ENCODE assay signal across 9 mouse cellular contexts in the genomic region with DNA sequence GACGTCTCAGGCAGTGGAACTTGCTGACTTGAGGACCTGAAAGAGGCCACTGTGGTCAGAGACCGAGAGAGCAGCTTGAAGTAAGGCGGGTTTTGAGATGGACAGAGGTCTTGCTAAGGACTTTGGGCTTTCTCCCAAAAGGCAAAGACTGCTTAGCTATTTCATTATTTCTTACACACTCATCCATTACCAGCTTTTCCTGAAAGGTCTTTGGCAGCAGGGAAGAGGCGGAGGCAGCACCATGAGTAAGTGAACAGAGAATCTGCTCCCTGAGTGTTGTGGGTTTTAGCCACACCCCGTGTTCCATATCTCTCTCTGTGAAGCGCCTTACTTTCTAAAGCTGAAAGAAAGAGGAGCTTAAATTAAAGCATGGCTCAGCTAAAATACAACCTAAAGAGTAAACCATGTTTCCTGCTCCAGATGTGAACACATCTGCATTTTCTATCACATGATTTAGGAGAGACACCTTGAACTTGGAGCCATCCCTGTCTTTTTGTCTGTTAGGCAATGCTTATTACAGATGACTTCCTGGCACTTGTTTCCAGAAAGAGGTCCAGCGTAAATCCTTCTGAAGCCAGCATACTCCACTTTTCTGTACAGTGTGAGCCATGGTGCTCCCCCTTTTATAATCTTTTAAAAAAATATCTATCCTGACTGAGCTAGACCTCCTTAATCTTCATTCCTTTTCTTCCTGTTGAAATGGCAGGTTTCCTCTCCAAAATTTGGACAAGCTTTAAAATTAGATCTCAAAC.
DNase-seq lines count a peak whose midpoint lies in the region; ATAC-seq and TF ChIP-seq lines count a peak whose summit lies in the region.
"Had no signal": no experiment of that assay in that cellular context is flagged by ENCODE, and none has a peak within 500 bp of the region (broad histone marks: within the 10 kb centered on the region; RNA-seq: fewer than 3 reads in every experiment).

No protein-coding gene starts in this region.

- 81% methylated on average over 7 of the region's 7 CpGs for WGBS in forebrain, embryonic 15.5 days
- WGBS in forebrain, embryonic 13.5 days: 85% methylated on average over 7 of the region's 7 CpGs
- 67% methylated on average over 7 of the region's 7 CpGs for WGBS in limb, embryonic 15.5 days
- WGBS in limb, embryonic 10.5 days: 89% methylated on average over 7 of the region's 7 CpGs
- WGBS in heart, embryonic 16.5 days: 48% methylated on average over 7 of the region's 7 CpGs
- 29% methylated on average over 7 of the region's 7 CpGs for WGBS in stomach, postnatal 0 days

- TF ChIP-seq EP300 in stomach, postnatal 0 days (optimal IDR thresholded peaks at IDR 0.05): peak; percentile 23

- H3K4me2 ChIP-seq in forebrain, embryonic 15.5 days (replicated peaks): no peak overlapping the region
- H3K4me2 ChIP-seq in forebrain, embryonic 13.5 days: no peak overlapping the region
- no peak overlapping the region for H3K4me2 ChIP-seq in limb, embryonic 15.5 days
- H3K4me2 ChIP-seq in heart, embryonic 16.5 days (ENCODE audit: low read depth, low read length): peak overlapping the region; percentile 24
- no peak overlapping the region for H3K4me2 ChIP-seq in stomach, postnatal 0 days (replicated peaks; ENCODE audit: low read depth)
- H3K4me2 ChIP-seq: liver, embryonic 11.5 days had no signal

- peaks cover 21% of the 10 kb centered on the region for H3K4me1 ChIP-seq in forebrain, embryonic 15.5 days
- H3K4me1 ChIP-seq in forebrain, embryonic 13.5 days: peaks cover 19% of the 10 kb centered on the region
- H3K4me1 ChIP-seq in limb, embryonic 15.5 days: peaks cover 22% of the 10 kb centered on the region
- peaks cover 4% of the 10 kb centered on the region; the same call in 1 of the 2 replicates for H3K4me1 ChIP-seq in limb, embryonic 10.5 days
- H3K4me1 ChIP-seq in heart, embryonic 16.5 days (ENCODE audit: control insufficient read depth, insufficient read depth, low read length): peaks cover 34% of the 10 kb centered on the region
- H3K4me1 ChIP-seq in stomach, postnatal 0 days (replicated peaks; ENCODE audit: control insufficient read depth, insufficient read depth): peaks cover 5% of the 10 kb centered on the region

- no peaks in the 10 kb centered on the region for H3K36me3 ChIP-seq in forebrain, embryonic 15.5 days
- H3K36me3 ChIP-seq in forebrain, embryonic 13.5 days (ENCODE audit: poor library complexity, severe bottlenecking): no peaks in the 10 kb centered on the region
- H3K36me3 ChIP-seq in limb, embryonic 15.5 days: no peaks in the 10 kb centered on the region
- H3K36me3 ChIP-seq in limb, embryonic 10.5 days: no peaks in the 10 kb centered on the region
- no peaks in the 10 kb centered on the region for H3K36me3 ChIP-seq in heart, embryonic 16.5 days (ENCODE audit: control insufficient read depth, insufficient read depth)
- H3K36me3 ChIP-seq in stomach, postnatal 0 days (ENCODE audit: control insufficient read depth, insufficient read depth, low read length): no peaks in the 10 kb centered on the region

- no peak overlapping the region for H3K4me3 ChIP-seq in forebrain, embryonic 15.5 days
- H3K4me3 ChIP-seq in forebrain, embryonic 13.5 days: no peak overlapping the region
- no peak overlapping the region for H3K4me3 ChIP-seq in limb, embryonic 15.5 days
- no peak overlapping the region for H3K4me3 ChIP-seq in limb, embryonic 10.5 days
- no peak overlapping the region for H3K4me3 ChIP-seq in heart, embryonic 16.5 days (ENCODE audit: low read length)
- no peak overlapping the region for H3K4me3 ChIP-seq in stomach, postnatal 0 days (ENCODE audit: low read depth, low read length)

- no peaks in the 10 kb centered on the region for H3K9me3 ChIP-seq in forebrain, embryonic 15.5 days
- no peaks in the 10 kb centered on the region for H3K9me3 ChIP-seq in forebrain, embryonic 13.5 days (replicated peaks)
- H3K9me3 ChIP-seq in limb, embryonic 15.5 days: no peaks in the 10 kb centered on the region
- H3K9me3 ChIP-seq in limb, embryonic 10.5 days (replicated peaks): no peaks in the 10 kb centered on the region
- no peaks in the 10 kb centered on the region for H3K9me3 ChIP-seq in heart, embryonic 16.5 days (replicated peaks; ENCODE audit: control insufficient read depth, low read length)
- no peaks in the 10 kb centered on the region for H3K9me3 ChIP-seq in stomach, postnatal 0 days (ENCODE audit: control insufficient read depth, low read length)

- TF ChIP-seq CTCF in stomach, postnatal 0 days (IDR thresholded peaks at IDR 0.05; ENCODE audit: low read depth): no peak

- DNase-seq in limb, embryonic 10.5 days (ENCODE audit: low spot score): no peak
- no peak for DNase-seq in stomach, postnatal 0 days (ENCODE audit: low spot score)
- no peak for DNase-seq in T-cell, adult 2 months (ENCODE audit: low spot score)

- no peak for ATAC-seq in forebrain, embryonic 15.5 days (replicated peaks)
- ATAC-seq in forebrain, embryonic 13.5 days: no peak
- no peak for ATAC-seq in limb, embryonic 15.5 days (ENCODE audit: insufficient number of reproducible peaks, low FRiP score, low TSS enrichment, low read depth)
- peak; percentile 39; the same call in 1 of the 2 replicates for ATAC-seq in heart, embryonic 16.5 days (replicated peaks; ENCODE audit: extremely low read depth, insufficient read depth, low FRiP score)
- ATAC-seq in stomach, postnatal 0 days (ENCODE audit: low FRiP score, low TSS enrichment): peak; percentile 63; the same call in 1 of the 2 replicates
- no peak for ATAC-seq in erythroid progenitor cell, adult 5-6 weeks (replicated peaks; ENCODE audit: low FRiP score, poor library complexity, severe bottlenecking)

- no peaks in the 10 kb centered on the region for H3K27me3 ChIP-seq in forebrain, embryonic 15.5 days
- H3K27me3 ChIP-seq in forebrain, embryonic 13.5 days: peaks cover 4% of the 10 kb centered on the region; the same call in 1 of the 2 replicates
- no peaks in the 10 kb centered on the region for H3K27me3 ChIP-seq in limb, embryonic 15.5 days
- no peaks in the 10 kb centered on the region for H3K27me3 ChIP-seq in limb, embryonic 10.5 days (ENCODE audit: low read depth, poor library complexity, severe bottlenecking)
- H3K27me3 ChIP-seq in heart, embryonic 16.5 days (ENCODE audit: control insufficient read depth, insufficient read depth, low read length): no peaks in the 10 kb centered on the region
- no peaks in the 10 kb centered on the region for H3K27me3 ChIP-seq in stomach, postnatal 0 days (ENCODE audit: control insufficient read depth, insufficient read depth, low read length)

- no peak overlapping the region for H3K9ac ChIP-seq in forebrain, embryonic 15.5 days (replicated peaks)
- H3K9ac ChIP-seq in forebrain, embryonic 13.5 days: no peak overlapping the region
- no peak overlapping the region for H3K9ac ChIP-seq in limb, embryonic 15.5 days
- H3K9ac ChIP-seq in heart, embryonic 16.5 days (ENCODE audit: low read length): no peak overlapping the region
- H3K9ac ChIP-seq in stomach, postnatal 0 days (ENCODE audit: low read length): no peak overlapping the region

- peak overlapping the region; percentile 54 for H3K27ac ChIP-seq in forebrain, embryonic 15.5 days (replicated peaks)
- no peak overlapping the region for H3K27ac ChIP-seq in forebrain, embryonic 13.5 days
- H3K27ac ChIP-seq in limb, embryonic 15.5 days: peak overlapping the region; percentile 52
- H3K27ac ChIP-seq in limb, embryonic 10.5 days: no peak overlapping the region
- H3K27ac ChIP-seq in heart, embryonic 16.5 days (ENCODE audit: low read length): peak overlapping the region; percentile 84
- H3K27ac ChIP-seq in stomach, postnatal 0 days (replicated peaks): peak overlapping the region; percentile 45

Comparison
In these comparisons a context has a peak if more than half of its experiments do, and no peak if none do; other contexts are left out.
1. H3K27ac ChIP-seq: peak in forebrain, embryonic 15.5 days (single experiment), limb, embryonic 15.5 days (single experiment), heart, embryonic 16.5 days (single experiment) and stomach, postnatal 0 days (single experiment); none in forebrain, embryonic 13.5 days (single experiment) and limb, embryonic 10.5 days (single experiment).
2. ATAC-seq: peak in heart, embryonic 16.5 days (single experiment) and stomach, postnatal 0 days (single experiment); none in forebrain, embryonic 15.5 days (single experiment), forebrain, embryonic 13.5 days (single experiment), limb, embryonic 15.5 days (single experiment) and erythroid progenitor cell, adult 5-6 weeks (single experiment).